Mouse (Mus musculus) left cerebral cortex, postnatal 14 days (tissue): Measurements from ENCODE around the gene Gm9945. TPM values are rescaled to one million over a fixed set of nuclear protein-coding genes. Genes with fewer than 3 reads are reported as not detected.
A peak's percentile ranks its signal among the peaks of the same experiment; 100 is the strongest.

Source experiments
- DNase-seq, 2 experiments: peaks; one replicate each; pipeline ENCODE4 v3.0.0; 2021 to 2022; ENCODE audit warnings: low spot score in 2 of 2, mixed read lengths in 1 of 2
- intact Hi-C: fragments of 180-260 bp; cut with DNase I; formaldehyde crosslinking; loops from one replicate; pipeline ENCODE4 v1.15.1; 2025
- long read RNA-seq, 2 experiments: library from polyadenylated mRNA; stranded (forward); transcript quantifications; one replicate each; pipeline ENCODE4 v2.0.0; 2021
- total RNA-seq, 2 experiments: library from RNA; stranded (reverse); gene quantifications; 2 replicates each; pipeline ENCODE4 v1.2.3; 2021

The Gm9945 gene
- total RNA-seq, result 1 to 10 TPM; 2.2 to 3.6 TPM
- long read RNA-seq, experiment 1, transcript Gm9945-201 (1 exons, 932 nt), result major isoform, 18 of 19 reads
- long read RNA-seq, experiment 1, partial matches to known transcripts, result 0 of 19 reads
- long read RNA-seq, experiment 1, other reads (novel, unspliced or antisense), result 1 of 19 reads
- long read RNA-seq, experiment 2, transcript Gm9945-201 (1 exons, 932 nt), result major isoform, 16 of 16 reads
- long read RNA-seq, experiment 2, partial matches to known transcripts, result 0 of 16 reads
- long read RNA-seq, experiment 2, other reads (novel, unspliced or antisense), result 0 of 16 reads

- intact Hi-C loops, result no loop called here
These were observed at the start of gene Gm9945, which contains the start of gene Sowaha for GRCm38 (mm10) chr11:53479783-53480301. Gene Gm9945 (plus strand): TSS chr11:53480166. Gene Sowaha (minus strand): TSS chr11:53480274.

GRCm38 (mm10) chr11:53430300-53430669, 49.7 kb upstream of the Gm9945 start:
- no peak for DNase-seq
- intact Hi-C loops, result loop anchor here (5.0 kb wide), 1 partner anchor 37 kb away; no protein-coding TSS in a partner anchor

More at GRCm38 (mm10) chr11:53479783-53480301, at the start of gene Gm9945, which contains the start of gene Sowaha:
- peak; percentile 72 to 78 for DNase-seq

- peak; percentile 99 to 100 for DNase-seq
- intact Hi-C loops, result loop anchor here (5.0 kb wide), 1 partner anchor 36 kb away; no protein-coding TSS in a partner anchor
These were observed 49.2 kb upstream of the Gm9945 start, which contains the start of the genes Uqcrq and Gdf9 for GRCm38 (mm10) chr11:53430670-53431346. Gene Uqcrq (minus strand): TSS chr11:53430831. Gene Gdf9 (plus strand): TSS chr11:53431023.

- intact Hi-C loops, result loop anchor here (5.0 kb wide), 1 partner anchor 36 kb away; no protein-coding TSS in a partner anchor
- DNase-seq, result no peak
These were observed 48.5 kb upstream of the Gm9945 start for GRCm38 (mm10) chr11:53431347-53432056.

- intact Hi-C loops, result loop anchor here (5.0 kb wide), 1 partner anchor 34 kb away; no protein-coding TSS in a partner anchor
- DNase-seq, result no peak
These were observed 46.9 kb upstream of the Gm9945 start for GRCm38 (mm10) chr11:53433057-53433456.

GRCm38 (mm10) chr11:53435504-53435903, 44.5 kb upstream of the Gm9945 start:
- intact Hi-C loops, result no loop called here
- no peak for DNase-seq

- no peak for DNase-seq
- intact Hi-C loops, result no loop called here
These were observed 43.6 kb upstream of the Gm9945 start for GRCm38 (mm10) chr11:53436338-53436737.

GRCm38 (mm10) chr11:53441921-53442320, 38.0 kb upstream of the Gm9945 start:
- DNase-seq, result no peak
- intact Hi-C loops, result no loop called here

- intact Hi-C loops, result no loop called here
- peak in 1 of 2 experiments; percentile 34 for DNase-seq
These were observed 36.1 kb upstream of the Gm9945 start for GRCm38 (mm10) chr11:53443861-53444260.

- DNase-seq, result no peak
- intact Hi-C loops, result no loop called here
These were observed 34.4 kb upstream of the Gm9945 start for GRCm38 (mm10) chr11:53445562-53445961.

- intact Hi-C loops, result no loop called here
- DNase-seq, result no peak
These were observed 33.8 kb upstream of the Gm9945 start for GRCm38 (mm10) chr11:53446183-53446582.

GRCm38 (mm10) chr11:53447996-53448395, 32.0 kb upstream of the Gm9945 start:
- DNase-seq, result no peak
- intact Hi-C loops, result no loop called here

GRCm38 (mm10) chr11:53448529-53448928, 31.4 kb upstream of the Gm9945 start:
- intact Hi-C loops, result no loop called here
- DNase-seq, result peak in 1 of 2 experiments; percentile 35

- intact Hi-C loops, result no loop called here
- no peak for DNase-seq
These were observed 29.8 kb upstream of the Gm9945 start for GRCm38 (mm10) chr11:53450070-53450705.

GRCm38 (mm10) chr11:53451361-53451760, 28.6 kb upstream of the Gm9945 start:
- DNase-seq, result no peak
- intact Hi-C loops, result no loop called here

GRCm38 (mm10) chr11:53452396-53452795, 27.6 kb upstream of the Gm9945 start:
- intact Hi-C loops, result no loop called here
- no peak for DNase-seq

GRCm38 (mm10) chr11:53453031-53453430, 26.9 kb upstream of the Gm9945 start:
- DNase-seq, result no peak

GRCm38 (mm10) chr11:53456474-53457371, 23.2 kb upstream of the Gm9945 start, which contains the start of the genes Gm10447 and Shroom1:
Gene Gm10447 (minus strand): TSS chr11:53457110.
Gene Shroom1 (plus strand): TSS chr11:53457205.
- peak in 1 of 2 experiments; percentile 25 for DNase-seq

More at GRCm38 (mm10) chr11:53453031-53453430, 26.9 kb upstream of the Gm9945 start:
- intact Hi-C loops, result no loop called here

More at GRCm38 (mm10) chr11:53456474-53457371, 23.2 kb upstream of the Gm9945 start, which contains the start of the genes Gm10447 and Shroom1:
- intact Hi-C loops, result no loop called here
